Mouse (Mus musculus) C2C12 (cell line): ENCODE measurements at regions not wholly inside any gene's neighbourhood (a gene's known extent, or its start where the extent isn't known, plus 50 kb on each side); places are given as distances from the start of the nearest gene placed in this dataset.

Source experiments
- CEBPB ChIP-seq: IDR thresholded peaks from one replicate; pipeline ENCODE4 v1.6.1; 2011; ENCODE audit warnings: low read depth, mild to moderate bottlenecking, control low read depth, moderate library complexity
- CTCF ChIP-seq: IDR thresholded peaks from one replicate; pipeline ENCODE4 v1.5.1; 2011; ENCODE audit not compliant: control insufficient read depth, insufficient read depth, insufficient read length
- MAX ChIP-seq: IDR thresholded peaks from one replicate; pipeline ENCODE4 v1.6.1; 2011; ENCODE audit warnings: mild to moderate bottlenecking, control low read depth
- MYOD1 ChIP-seq: IDR thresholded peaks from one replicate; pipeline ENCODE4 v1.6.1; 2011; ENCODE audit warnings: low read depth; ENCODE audit not compliant: control insufficient read depth, insufficient read length
- MYOG ChIP-seq: IDR thresholded peaks from one replicate; pipeline ENCODE4 v1.6.1; 2011; ENCODE audit not compliant: control insufficient read depth, insufficient read length; ENCODE audit errors: extremely low read depth
- USF1 ChIP-seq: IDR thresholded peaks from one replicate; pipeline ENCODE4 v1.6.1; 2011; ENCODE audit warnings: low read depth, mild to moderate bottlenecking, control low read depth, moderate library complexity

- TF ChIP-seq CTCF = no peak
- no peak for TF ChIP-seq MYOG
- TF ChIP-seq MAX = no peak
- no peak for TF ChIP-seq CEBPB
- no peak for TF ChIP-seq USF1
- TF ChIP-seq MYOD1 = no peak
These were observed 163.1 kb downstream of the Ptger3 start for GRCm38 (mm10) chr3:157729711-157730367.
